Mouse (Mus musculus) hindbrain, postnatal 0 days (tissue): ENCODE results near the gene Tmco4. TPM values are rescaled to one million over a fixed set of nuclear protein-coding genes. Genes with fewer than 3 reads are reported as not detected.
A peak's percentile ranks its signal among the peaks of the same experiment; 100 is the strongest.

ENCODE experiments used
- ATAC-seq: fragments of 200-750 bp; cut with Nextera tagmentation; 2 replicates; pipeline ENCODE4 v1.8.0; 2017; ENCODE audit warnings: mild to moderate bottlenecking, moderate TSS enrichment, moderate library complexity
- DNase-seq: peaks from one replicate; pipeline ENCODE4 v3.0.0-alpha.2; 2015; ENCODE audit warnings: low spot score
- H3K27ac ChIP-seq: fragments of 300-500 bp; sonication (generic); 2 replicates; pipeline ENCODE4 v1.5.1; 2014; ENCODE audit warnings: mild to moderate bottlenecking
- H3K27me3 ChIP-seq: fragments of 300-500 bp; sonication (generic); 2 replicates; pipeline ENCODE4 v1.6.1; 2014; ENCODE audit warnings: low read length, mixed read lengths; ENCODE audit not compliant: insufficient read depth
- H3K36me3 ChIP-seq: fragments of 300-500 bp; sonication (generic); 2 replicates; pipeline ENCODE4 v1.6.1; 2014; ENCODE audit warnings: low read length, mixed read lengths; ENCODE audit not compliant: insufficient read depth
- H3K4me1 ChIP-seq: fragments of 300-500 bp; sonication (generic); 2 replicates; pipeline ENCODE4 v1.6.1; 2014; ENCODE audit warnings: antibody characterized with exemption, low read length, mixed read lengths; ENCODE audit not compliant: insufficient read depth
- H3K4me2 ChIP-seq: fragments of 300-500 bp; sonication (generic); 2 replicates; pipeline ENCODE4 v1.6.1; 2014; ENCODE audit warnings: low read depth, mild to moderate bottlenecking, low read length, moderate library complexity, mixed read lengths
- H3K4me3 ChIP-seq: fragments of 300-500 bp; sonication (generic); 2 replicates; pipeline ENCODE4 v1.5.1; 2014; ENCODE audit warnings: low read length
- H3K9ac ChIP-seq: fragments of 300-500 bp; sonication (generic); replicated peaks from 2 replicates; pipeline ENCODE4 v1.6.1; 2014; ENCODE audit warnings: mild to moderate bottlenecking, low read length, moderate library complexity, mixed read lengths
- H3K9me3 ChIP-seq: fragments of 300-500 bp; sonication (generic); 2 replicates; pipeline ENCODE4 v1.6.1; 2016; ENCODE audit warnings: low read length, mixed read lengths
- CTCF ChIP-seq: IDR thresholded peaks from 2 replicates; pipeline ENCODE4 v1.5.1; 2016; ENCODE audit warnings: antibody characterized with exemption, control low read depth, low read depth
- WGBS: fragments of 180-500 bp; shearing (Covaris S2); extraction: QIAGEN DNeasy Blood & Tissue Kit; methylation state at CpG from one replicate; pipeline ENCODE4 v1.1.7; 2014; 5-methylcytosine and 5-hydroxymethylcytosine counted together
- polyA plus RNA-seq: library from polyadenylated mRNA; unstranded; fragments of >200 nt; fragmentation: Nextera tagmentation; extraction: Ambion mirVana; gene quantifications from 2 replicates; pipeline ENCODE4 v1.2.1, GENCODE M21; 2015
- total RNA-seq: library from RNA; depleted of rRNA; stranded (reverse); fragments of >200 nt; gene quantifications from 2 replicates; pipeline ENCODE4 v1.2.3, GENCODE M21; 2014

Tmco4 gene
- total and polyA plus RNA-seq, 2 experiments from 2014 or later = 2.0 to 2.8 TPM

GRCm38 (mm10) chr4:139001026-139001425 is 28.3 kb downstream of the Tmco4 start:
- Histone ChIP-seq H3K4me3 (no peak overlapping the region), H3K4me1 (no peaks in the 10 kb centered on the region), H3K27ac (no peak overlapping the region), H3K27me3 (no peaks in the 10 kb centered on the region), H3K9ac (no peak overlapping the region), H3K4me2 (no peak overlapping the region), H3K36me3 (no peaks in the 10 kb centered on the region), H3K9me3 (no peaks in the 10 kb centered on the region)
- TF ChIP-seq CTCF = no peak
- 56% methylated on average over 2 of the region's 2 CpGs for WGBS
- DNase-seq (no peak), ATAC-seq (no peak)

- TF ChIP-seq CTCF = peak; percentile 57
- Histone ChIP-seq H3K9me3 (no peaks in the 10 kb centered on the region), H3K4me3 (no peak overlapping the region), H3K4me2 (no peak overlapping the region), H3K4me1 (no peaks in the 10 kb centered on the region), H3K36me3 (no peaks in the 10 kb centered on the region), H3K27me3 (no peaks in the 10 kb centered on the region), H3K9ac (no peak overlapping the region), H3K27ac (no peak overlapping the region)
- DNase-seq (peak; percentile 51), ATAC-seq (no peak)
- 15% methylated on average over 6 of the region's 6 CpGs for WGBS
Measured at GRCm38 (mm10) chr4:139001433-139001832, 28.7 kb downstream of the Tmco4 start.

- no peak for TF ChIP-seq CTCF
- DNase-seq (no peak), ATAC-seq (no peak)
- no peak overlapping the region for H3K27ac ChIP-seq
- H3K27me3 ChIP-seq = no peaks in the 10 kb centered on the region
- H3K9me3 ChIP-seq = no peaks in the 10 kb centered on the region
- WGBS = 72% methylated on average over 8 of the region's 8 CpGs
- H3K9ac ChIP-seq = no peak overlapping the region
- H3K4me3 ChIP-seq = no peak overlapping the region
- no peaks in the 10 kb centered on the region for H3K36me3 ChIP-seq
- H3K4me2 ChIP-seq = no peak overlapping the region
- no peaks in the 10 kb centered on the region for H3K4me1 ChIP-seq
Measured at GRCm38 (mm10) chr4:139004067-139004466, 31.4 kb downstream of the Tmco4 start.

- H3K36me3 ChIP-seq = no peaks in the 10 kb centered on the region
- DNase-seq (no peak), ATAC-seq (peak; percentile 52; the same call in 1 of the 2 replicates)
- H3K4me3 ChIP-seq = no peak overlapping the region
- H3K27ac ChIP-seq = no peak overlapping the region
- WGBS = 40% methylated on average over 6 of the region's 6 CpGs
- H3K27me3 ChIP-seq = no peaks in the 10 kb centered on the region
- no peak overlapping the region for H3K4me2 ChIP-seq
- H3K9ac ChIP-seq = no peak overlapping the region
- H3K4me1 ChIP-seq = no peaks in the 10 kb centered on the region
- TF ChIP-seq CTCF = no peak
- H3K9me3 ChIP-seq = no peaks in the 10 kb centered on the region
Measured at GRCm38 (mm10) chr4:139005214-139005613, 32.5 kb downstream of the Tmco4 start.

GRCm38 (mm10) chr4:139007353-139007752 is 34.7 kb downstream of the Tmco4 start:
- no peak for TF ChIP-seq CTCF
- DNase-seq (no peak), ATAC-seq (no peak)
- Histone ChIP-seq H3K27ac (no peak overlapping the region), H3K27me3 (no peaks in the 10 kb centered on the region), H3K9ac (no peak overlapping the region), H3K4me2 (no peak overlapping the region), H3K4me3 (no peak overlapping the region), H3K36me3 (no peaks in the 10 kb centered on the region), H3K9me3 (no peaks in the 10 kb centered on the region), H3K4me1 (no peaks in the 10 kb centered on the region)
- WGBS = 85% methylated on average over 3 of the region's 3 CpGs

GRCm38 (mm10) chr4:139007981-139008536 is 35.4 kb downstream of the Tmco4 start:
- no peaks in the 10 kb centered on the region for H3K4me1 ChIP-seq
- no peak overlapping the region for H3K27ac ChIP-seq
- H3K4me3 ChIP-seq = no peak overlapping the region
- DNase-seq (no peak), ATAC-seq (no peak)
- no peak overlapping the region for H3K4me2 ChIP-seq
- no peaks in the 10 kb centered on the region for H3K27me3 ChIP-seq
- 55% methylated on average over 6 of the region's 6 CpGs for WGBS
- H3K36me3 ChIP-seq = no peaks in the 10 kb centered on the region
- no peak overlapping the region for H3K9ac ChIP-seq
- no peak for TF ChIP-seq CTCF
- H3K9me3 ChIP-seq = no peaks in the 10 kb centered on the region

- H3K27ac ChIP-seq = no peak overlapping the region
- DNase-seq (no peak), ATAC-seq (no peak)
- no peak for TF ChIP-seq CTCF
- no peaks in the 10 kb centered on the region for H3K27me3 ChIP-seq
- H3K9me3 ChIP-seq = no peaks in the 10 kb centered on the region
- no peaks in the 10 kb centered on the region for H3K36me3 ChIP-seq
- no peak overlapping the region for H3K4me2 ChIP-seq
- no peak overlapping the region for H3K9ac ChIP-seq
- H3K4me1 ChIP-seq = no peaks in the 10 kb centered on the region
- no peak overlapping the region for H3K4me3 ChIP-seq
- WGBS = 90% methylated on average over 13 of the region's 13 CpGs
Measured at GRCm38 (mm10) chr4:139011201-139011702, 38.6 kb downstream of the Tmco4 start.
